Mouse (Mus musculus) olfactory bulb, adult 2 months (tissue): Measurements from ENCODE around the gene Aspa. TPM values are rescaled to one million over a fixed set of nuclear protein-coding genes. Genes with fewer than 3 reads are reported as not detected.

Source experiments
- H3K27ac ChIP-seq: fragments of 200-500 bp; 2 replicates; pipeline ENCODE4 v1.5.1; 2012; ENCODE audit warnings: low read depth, low read length; ENCODE audit not compliant: insufficient read depth
- H3K4me1 ChIP-seq: fragments of 200-500 bp; 2 replicates; pipeline ENCODE4 v1.6.1; 2012; ENCODE audit warnings: low read length; ENCODE audit not compliant: control insufficient read depth, insufficient read depth
- H3K4me3 ChIP-seq: fragments of 200-500 bp; 2 replicates; pipeline ENCODE4 v1.5.1; 2012; ENCODE audit warnings: mild to moderate bottlenecking, low read depth, low read length, moderate library complexity; ENCODE audit not compliant: insufficient read depth
- CTCF ChIP-seq: fragments of 200-500 bp; IDR thresholded peaks from 2 replicates; pipeline ENCODE4 v1.5.1; 2012; ENCODE audit warnings: low read depth, mild to moderate bottlenecking, low read length, moderate library complexity; ENCODE audit not compliant: insufficient read depth
- POLR2A ChIP-seq: fragments of 200-500 bp; IDR thresholded peaks from 2 replicates; pipeline ENCODE4 v1.6.1; 2012; ENCODE audit warnings: mild to moderate bottlenecking, low read depth, low read length, moderate library complexity; ENCODE audit not compliant: insufficient read depth
- WGBS: fragments of 180-500 bp; shearing (Covaris S2); methylation state at CpG from one replicate; pipeline ENCODE4 v1.1.7; 2018; 5-methylcytosine and 5-hydroxymethylcytosine counted together
- polyA plus RNA-seq: library from polyadenylated mRNA; stranded (reverse); fragments of >200 nt; gene quantifications from 2 replicates; pipeline ENCODE4 v1.2.4, GENCODE M21; 2012; ENCODE audit warnings: low replicate concordance; ENCODE audit not compliant: missing spikeins, insufficient read depth, insufficient read length

Aspa gene
- polyA plus RNA-seq, 1 experiment = not detected

GRCm38 (mm10) chr11:73315961-73316360 lies 13.4 kb downstream of the Aspa start:
- TF ChIP-seq POLR2A (no peak), CTCF (no peak)
- WGBS = 47% methylated on average over 3 of the region's 3 CpGs
- Histone ChIP-seq H3K27ac (no peak overlapping the region), H3K4me3 (no peak overlapping the region), H3K4me1 (no peaks in the 10 kb centered on the region)

DNA sequence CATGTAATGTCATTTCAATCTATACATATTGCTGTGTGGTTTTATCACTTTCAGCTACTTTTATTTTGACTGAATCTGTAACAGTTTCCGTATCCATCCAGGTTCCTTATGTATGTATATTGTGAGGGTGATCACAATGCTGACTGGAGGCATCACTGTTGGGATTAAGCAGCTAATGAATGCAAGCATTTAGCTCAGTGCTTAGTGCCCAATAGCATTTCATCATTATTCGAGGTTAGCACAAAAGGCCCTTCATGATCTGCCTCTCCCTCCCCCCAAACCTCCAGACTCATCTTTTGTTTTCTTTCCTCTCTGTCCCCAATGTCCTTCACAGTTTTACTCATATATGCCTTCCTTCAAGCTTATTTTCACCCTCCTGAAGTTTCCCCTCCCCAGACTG lies 26.3 kb downstream of the Aspa start:
- WGBS = 14% methylated on average over 2 of the region's 2 CpGs
- Histone ChIP-seq H3K27ac (no peak overlapping the region), H3K4me3 (no peak overlapping the region), H3K4me1 (no peaks in the 10 kb centered on the region)
- TF ChIP-seq POLR2A (no peak), CTCF (no peak)

DNA sequence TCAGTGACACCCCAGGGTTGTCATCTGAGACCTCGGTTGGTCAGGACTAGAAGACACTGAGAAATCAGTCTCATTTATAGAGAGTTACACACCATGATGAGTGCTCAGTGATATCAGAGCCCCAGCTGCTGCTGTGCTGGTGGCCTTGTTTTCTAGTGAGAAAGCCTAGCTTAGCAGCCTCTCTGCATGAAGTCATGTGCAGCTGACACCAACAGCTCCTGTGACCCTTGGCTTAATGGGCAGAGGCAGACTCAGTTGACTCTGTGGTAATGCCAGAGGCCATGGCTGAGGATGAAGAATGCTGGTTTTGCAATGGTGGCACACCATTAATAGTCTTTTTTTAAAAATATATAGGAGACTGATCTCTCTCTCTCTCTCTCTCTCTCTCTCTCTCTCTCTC lies 39.8 kb downstream of the Aspa start:
- TF ChIP-seq POLR2A (no peak), CTCF (no peak)
- Histone ChIP-seq H3K4me3 (no peak overlapping the region), H3K27ac (no peak overlapping the region), H3K4me1 (no peaks in the 10 kb centered on the region)
- 83% methylated on average over 1 of the region's 1 CpGs for whole genome bisulfite sequencing

DNA sequence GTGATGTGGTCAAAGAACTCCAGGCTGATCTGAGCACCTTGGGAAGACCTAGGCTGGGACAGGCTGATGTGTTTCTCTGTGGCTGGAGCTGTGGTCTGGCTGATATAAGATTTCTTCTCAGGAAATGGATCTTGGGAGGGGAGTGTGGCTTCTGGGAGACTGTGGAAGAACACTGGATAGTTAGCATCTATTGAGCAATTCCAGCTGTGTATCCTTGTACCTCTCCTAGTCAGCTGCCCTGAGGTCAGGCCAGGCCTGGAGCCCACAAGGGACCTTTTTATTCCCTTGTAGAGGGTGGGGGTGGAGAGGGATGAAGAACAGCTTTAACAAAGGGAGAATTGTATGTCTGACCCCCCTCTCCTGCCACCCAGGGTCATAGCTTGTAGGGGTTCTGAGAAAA lies 45.0 kb downstream of the Aspa start:
- Histone ChIP-seq H3K27ac (peak overlapping the region; percentile 28; the same call in 1 of the 2 replicates), H3K4me1 (peaks cover 15% of the 10 kb centered on the region), H3K4me3 (no peak overlapping the region)
- TF ChIP-seq POLR2A (no peak), CTCF (no peak)

- TF ChIP-seq CTCF = no peak
- TF ChIP-seq POLR2A = no peak
- Histone ChIP-seq H3K27ac (peak overlapping the region; percentile 28; the same call in 1 of the 2 replicates), H3K4me3 (no peak overlapping the region), H3K4me1 (peaks cover 15% of the 10 kb centered on the region)
- WGBS = 46% methylated on average over 1 of the region's 1 CpGs
Observed at GRCm38 (mm10) chr11:73283926-73284325, 45.5 kb downstream of the Aspa start.

GRCm38 (mm10) chr11:73283369-73283768 lies 46.0 kb downstream of the Aspa start:
- 79% methylated on average over 9 of the region's 9 CpGs for WGBS
- Histone ChIP-seq H3K4me1 (peaks cover 15% of the 10 kb centered on the region), H3K4me3 (no peak overlapping the region), H3K27ac (peak overlapping the region; percentile 30; the same call in 1 of the 2 replicates)
- TF ChIP-seq CTCF (no peak), POLR2A (no peak)

DNA sequence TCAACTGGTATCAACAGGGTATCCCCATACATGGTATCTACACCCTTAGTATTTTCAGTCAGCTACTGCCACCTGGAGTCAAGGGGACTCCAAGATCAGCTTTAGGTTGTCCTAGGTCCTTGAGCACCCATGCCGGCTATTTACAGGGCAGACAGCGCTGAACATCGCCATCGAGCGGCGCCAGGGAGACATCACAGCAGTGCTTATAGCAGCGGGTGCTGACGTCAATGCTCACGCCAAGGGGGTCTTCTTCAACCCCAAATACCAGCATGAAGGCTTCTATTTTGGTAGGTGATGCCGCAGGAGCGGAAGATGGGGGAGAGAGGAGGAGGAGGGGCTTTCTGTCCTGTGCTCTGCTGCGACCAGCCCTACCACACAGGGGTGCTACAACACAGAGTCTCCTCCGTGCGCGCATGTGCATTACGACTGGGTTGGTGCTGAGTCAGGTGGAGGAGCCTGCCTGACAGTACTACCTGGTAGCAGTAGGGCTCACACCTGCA lies 47.8 kb downstream of the Aspa start:
- Histone ChIP-seq H3K4me3 (peak overlapping the region; percentile 52), H3K27ac (peak overlapping the region; percentile 63; the same call in 1 of the 2 replicates), H3K4me1 (peaks cover 15% of the 10 kb centered on the region)
- TF ChIP-seq CTCF (peak; percentile 56; the same call in 1 of the 2 replicates), POLR2A (no peak)
- WGBS = under 1% methylated on average over 16 of the region's 16 CpGs

- no peak overlapping the region for H3K27ac ChIP-seq
- H3K4me1 ChIP-seq = peaks cover 15% of the 10 kb centered on the region
- no peak overlapping the region for H3K4me3 ChIP-seq
- TF ChIP-seq POLR2A (no peak), CTCF (no peak)
- 64% methylated on average over 5 of the region's 5 CpGs for WGBS
Observed at GRCm38 (mm10) chr11:73280710-73281109, 48.7 kb downstream of the Aspa start.

DNA sequence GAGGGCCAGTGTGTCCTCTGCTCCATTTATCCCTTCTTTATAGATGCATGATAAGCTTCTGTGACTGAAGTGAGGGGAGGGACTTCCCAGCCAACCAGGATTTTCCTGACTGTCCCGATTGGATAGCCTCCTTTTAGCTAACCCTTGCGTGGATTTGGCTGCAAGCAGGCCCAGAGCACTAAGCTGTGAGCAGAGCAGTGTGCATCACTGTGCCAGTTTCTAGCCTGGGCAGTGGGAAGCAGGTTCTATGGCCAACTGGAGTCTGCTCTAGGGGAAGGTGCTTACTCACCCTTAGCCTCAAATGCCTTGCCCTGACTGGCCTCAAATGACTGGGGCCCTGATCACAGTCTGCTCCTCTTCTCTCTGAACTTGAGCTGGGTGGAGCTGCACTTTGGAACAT lies 54.6 kb downstream of the Aspa start:
- no peak for TF ChIP-seq CTCF
- TF ChIP-seq POLR2A = no peak
- H3K27ac ChIP-seq = no peak overlapping the region
- 53% methylated on average over 2 of the region's 2 CpGs for WGBS

GRCm38 (mm10) chr11:73267267-73267666 lies 62.1 kb downstream of the Aspa start, which contains the start of gene Trpv3:
Gene Trpv3 (plus strand): TSS chr11:73267388.
- TF ChIP-seq POLR2A = no peak
- TF ChIP-seq CTCF = no peak
- H3K27ac ChIP-seq = no peak within 1 kb of the TSS
- peaks cover 4% of the 10 kb centered on the region for H3K4me1 ChIP-seq
- no peak within 1 kb of the TSS for H3K4me3 ChIP-seq
- WGBS = 76% methylated on average over 7 of the region's 7 CpGs

More for the DNA sequence above, 54.6 kb downstream of the Aspa start:
- H3K4me1 ChIP-seq = no peaks in the 10 kb centered on the region
- H3K4me3 ChIP-seq = no peak overlapping the region
